Mouse (Mus musculus) kidney, adult 2 months (tissue): Measurements from ENCODE around the gene Ttbk1. TPM values are rescaled to one million over a fixed set of nuclear protein-coding genes. Genes with fewer than 3 reads are reported as not detected.

ENCODE experiments used
- DNase-seq: peaks from one replicate; pipeline ENCODE4 v3.0.0; 2021
- H3K27ac ChIP-seq: fragments of 200-500 bp; 2 replicates; pipeline ENCODE4 v1.5.1; 2012; ENCODE audit warnings: low read depth, low read length, control low read depth, inconsistent platforms; ENCODE audit not compliant: insufficient read depth
- H3K27me3 ChIP-seq: fragments of 200-500 bp; replicated peaks from 2 replicates; pipeline ENCODE4 v1.6.1; 2012; ENCODE audit warnings: mild to moderate bottlenecking, moderate library complexity, low read length, inconsistent platforms; ENCODE audit not compliant: control insufficient read depth, insufficient read depth
- H3K36me3 ChIP-seq: fragments of 200-500 bp; 2 replicates; pipeline ENCODE4 v1.6.1; 2012; ENCODE audit warnings: mild to moderate bottlenecking, moderate library complexity, low read length, inconsistent platforms; ENCODE audit not compliant: control insufficient read depth, insufficient read depth
- H3K4me1 ChIP-seq: fragments of 200-500 bp; 2 replicates; pipeline ENCODE4 v1.6.1; 2011; ENCODE audit warnings: low read length; ENCODE audit not compliant: control insufficient read depth, insufficient read depth
- H3K4me3 ChIP-seq: fragments of 200-500 bp; 2 replicates; pipeline ENCODE4 v1.5.1; 2011; ENCODE audit warnings: mild to moderate bottlenecking, low read depth, low read length, control low read depth; ENCODE audit not compliant: insufficient read depth
- CTCF ChIP-seq: fragments of 200-500 bp; conservative IDR thresholded peaks from 2 replicates; pipeline ENCODE4 v1.5.1; 2011; ENCODE audit warnings: low read depth, mild to moderate bottlenecking, control low read depth, low read length, moderate library complexity, mixed read lengths; ENCODE audit not compliant: insufficient read depth, insufficient read length
- POLR2A ChIP-seq: fragments of 200-500 bp; IDR thresholded peaks from one replicate; pipeline ENCODE4 v1.6.1; 2011; ENCODE audit warnings: low read depth, low read length, control low read depth
- WGBS: fragments of 180-500 bp; shearing (Covaris S2); methylation state at CpG from one replicate; pipeline ENCODE4 v1.1.7; 2018; 5-methylcytosine and 5-hydroxymethylcytosine counted together
- polyA plus RNA-seq: library from polyadenylated mRNA; depleted of rRNA; stranded (reverse); fragments of >200 nt; gene quantifications from 2 replicates; pipeline ENCODE4 v1.2.3, GENCODE M21; 2012

The Ttbk1 gene
- polyA plus RNA-seq, 1 experiment, result 1.4 TPM

GRCm38 (mm10) chr17:46444839-46445579, 42.5 kb downstream of the Ttbk1 start:
- no peak overlapping the region for H3K4me3 ChIP-seq
- 8% methylated on average over 50 of the region's 50 CpGs for WGBS

GRCm38 (mm10) chr17:46439176-46439575, 48.3 kb downstream of the Ttbk1 start:
- Histone ChIP-seq H3K36me3 (no peaks in the 10 kb centered on the region), H3K4me1 (no peaks in the 10 kb centered on the region), H3K27me3 (no peaks in the 10 kb centered on the region), H3K27ac (no peak overlapping the region), H3K4me3 (no peak overlapping the region)
- TF ChIP-seq CTCF (no peak), POLR2A (no peak)
- 88% methylated on average over 10 of the region's 10 CpGs for WGBS
- peak; percentile 69 for DNase-seq

More at GRCm38 (mm10) chr17:46444839-46445579, 42.5 kb downstream of the Ttbk1 start:
- H3K27ac ChIP-seq, result no peak overlapping the region
- no peaks in the 10 kb centered on the region for H3K4me1 ChIP-seq
- no peak for DNase-seq
- no peaks in the 10 kb centered on the region for H3K27me3 ChIP-seq
- H3K36me3 ChIP-seq, result no peaks in the 10 kb centered on the region
- TF ChIP-seq POLR2A (no peak), CTCF (no peak)

GRCm38 (mm10) chr17:46438298-46438873, 49.1 kb downstream of the Ttbk1 start, which contains the start of gene Slc22a7:
TSS of gene Slc22a7 (minus strand) at chr17:46438457.
- TF ChIP-seq CTCF, result no peak
- no peaks in the 10 kb centered on the region for H3K36me3 ChIP-seq
- H3K4me3 ChIP-seq, result peak within 1 kb of the TSS; percentile 2
- H3K27me3 ChIP-seq, result no peaks in the 10 kb centered on the region
- peak within 1 kb of the TSS; percentile 29; the same call in 1 of the 2 replicates for H3K27ac ChIP-seq
- 74% methylated on average over 4 of the region's 4 CpGs for WGBS
- H3K4me1 ChIP-seq, result no peaks in the 10 kb centered on the region
- peak; percentile 88 for DNase-seq

- Histone ChIP-seq H3K4me1 (no peaks in the 10 kb centered on the region), H3K27me3 (no peaks in the 10 kb centered on the region), H3K4me3 (no peak overlapping the region; the same call in 1 of the 2 replicates), H3K27ac (no peak overlapping the region), H3K36me3 (no peaks in the 10 kb centered on the region)
- DNase-seq, result peak; percentile 58
- WGBS, result 23% methylated on average over 23 of the region's 23 CpGs
- peak; percentile 78 for TF ChIP-seq CTCF
- no peak for TF ChIP-seq POLR2A
Measured at GRCm38 (mm10) chr17:46436672-46437366, 50.7 kb downstream of the Ttbk1 start.

GRCm38 (mm10) chr17:46433627-46434026, 53.8 kb downstream of the Ttbk1 start:
- TF ChIP-seq POLR2A (peak; percentile 18), CTCF (0 out of 2 replicates have a peak, but pooled peaks have one; percentile 1)
- 4% methylated on average over 17 of the region's 17 CpGs for WGBS
- Histone ChIP-seq H3K4me3 (no peak overlapping the region), H3K27me3 (no peaks in the 10 kb centered on the region), H3K4me1 (no peaks in the 10 kb centered on the region), H3K27ac (no peak overlapping the region), H3K36me3 (no peaks in the 10 kb centered on the region)
- DNase-seq, result peak; percentile 78

GRCm38 (mm10) chr17:46428761-46429414, 58.6 kb downstream of the Ttbk1 start, which contains the start of gene Crip3:
TSS of gene Crip3 (plus strand) at chr17:46428926.
- no peak within 1 kb of the TSS for H3K4me3 ChIP-seq
- no peaks in the 10 kb centered on the region for H3K36me3 ChIP-seq
- H3K4me1 ChIP-seq, result no peaks in the 10 kb centered on the region
- TF ChIP-seq POLR2A, result no peak
- no peak for TF ChIP-seq CTCF
- WGBS, result 15% methylated on average over 18 of the region's 18 CpGs
- no peaks in the 10 kb centered on the region for H3K27me3 ChIP-seq
- no peak for DNase-seq
- H3K27ac ChIP-seq, result no peak within 1 kb of the TSS

- no peak for DNase-seq
- H3K27ac ChIP-seq, result no peak overlapping the region
- no peaks in the 10 kb centered on the region for H3K36me3 ChIP-seq
- H3K4me1 ChIP-seq, result no peaks in the 10 kb centered on the region
- no peak overlapping the region for H3K4me3 ChIP-seq
- TF ChIP-seq POLR2A (no peak), CTCF (no peak)
- no peaks in the 10 kb centered on the region for H3K27me3 ChIP-seq
Measured at GRCm38 (mm10) chr17:46426496-46426895, 61.0 kb downstream of the Ttbk1 start.
